Mouse (Mus musculus) cerebellum, postnatal 4 days (tissue): ENCODE measurements around the gene Cers6.

Experiments
- DNase-seq, 2 experiments: peaks; one replicate each; pipeline ENCODE4 v3.0.0; 2022; ENCODE audit warnings: low spot score in 2 of 2, mixed read lengths in 1 of 2

The Cers6 gene

DNA sequence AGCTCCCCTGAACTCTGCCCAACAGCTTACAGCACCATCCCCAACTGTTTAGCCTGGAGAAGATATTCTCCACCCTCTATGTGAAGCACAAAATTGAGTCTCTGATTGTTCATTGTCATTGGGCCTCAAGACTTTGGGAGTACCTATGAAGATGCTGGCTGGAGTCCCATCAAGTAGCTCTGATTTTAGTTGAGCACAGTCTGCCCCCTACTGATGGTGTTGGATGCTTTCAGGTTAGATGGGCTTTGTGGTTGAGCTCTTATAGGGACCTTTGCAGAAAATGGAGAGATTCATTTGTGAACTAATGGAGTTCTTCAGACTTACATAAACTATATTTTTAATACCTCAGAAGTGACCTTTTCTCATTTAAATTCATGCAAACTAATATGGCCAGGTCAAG lies 200.1 kb downstream of the Cers6 start:
- no peak for DNase-seq

DNA sequence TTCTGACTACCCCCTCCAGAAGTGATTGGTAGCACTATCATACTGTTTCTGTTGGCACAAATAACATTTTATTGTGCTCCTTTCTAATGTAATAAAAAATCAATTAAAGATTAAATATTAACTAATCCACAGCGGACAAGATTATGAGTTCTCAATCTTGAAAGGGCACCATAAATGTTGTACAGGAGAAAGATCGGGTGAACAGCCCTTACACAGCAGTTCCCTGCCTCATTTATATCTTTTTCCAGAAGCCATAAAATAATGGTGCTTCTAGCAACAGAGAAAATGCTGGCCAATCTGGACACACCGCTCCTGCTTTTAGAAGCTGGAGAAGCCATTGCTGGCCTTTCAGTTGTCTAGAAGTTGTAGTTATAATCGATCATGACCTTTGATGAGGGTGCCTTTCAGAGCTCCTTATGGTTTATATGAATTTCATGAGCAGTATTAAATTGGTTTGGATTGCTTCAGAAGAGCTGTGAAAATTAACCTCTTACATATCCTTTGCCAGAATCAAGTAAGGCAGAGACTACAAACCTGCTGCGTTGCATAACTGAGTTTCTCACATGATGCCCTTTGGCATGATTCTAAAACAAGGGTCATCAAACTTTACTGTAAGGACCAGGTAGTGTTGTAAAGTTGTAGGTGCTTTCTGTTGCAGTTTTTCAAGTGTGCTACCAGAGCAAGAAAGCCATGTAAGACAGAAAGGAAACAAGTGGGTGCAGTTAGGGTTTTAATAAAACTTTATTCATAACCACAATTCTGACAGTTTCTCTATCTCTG lies 200.9 kb downstream of the Cers6 start:
- DNase-seq = no peak

- no peak for DNase-seq
Measured at GRCm38 (mm10) chr2:69064759-69065158, 203.5 kb downstream of the Cers6 start.

GRCm38 (mm10) chr2:69071440-69072235 lies 210.4 kb downstream of the Cers6 start:
- DNase-seq = no peak

DNA sequence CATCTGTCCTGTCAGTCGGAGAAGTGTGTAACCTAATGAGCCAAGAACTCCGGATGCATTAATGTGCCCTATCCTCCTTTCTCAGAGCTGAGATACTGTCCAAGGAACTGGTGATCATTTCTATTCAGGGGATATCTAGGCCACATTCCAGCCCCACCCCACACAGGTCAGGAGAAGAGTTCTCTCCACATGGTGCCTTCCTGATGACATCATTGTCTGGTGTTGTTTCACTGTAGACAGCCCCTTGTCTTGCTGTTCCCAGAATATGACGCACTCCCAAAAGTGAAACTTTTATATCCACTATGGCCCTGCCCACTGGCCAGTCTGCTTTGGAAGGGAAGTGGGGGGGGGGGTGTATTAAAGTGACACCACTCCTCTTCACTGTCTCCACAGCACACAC lies 215.9 kb downstream of the Cers6 start:
- no peak for DNase-seq

DNA sequence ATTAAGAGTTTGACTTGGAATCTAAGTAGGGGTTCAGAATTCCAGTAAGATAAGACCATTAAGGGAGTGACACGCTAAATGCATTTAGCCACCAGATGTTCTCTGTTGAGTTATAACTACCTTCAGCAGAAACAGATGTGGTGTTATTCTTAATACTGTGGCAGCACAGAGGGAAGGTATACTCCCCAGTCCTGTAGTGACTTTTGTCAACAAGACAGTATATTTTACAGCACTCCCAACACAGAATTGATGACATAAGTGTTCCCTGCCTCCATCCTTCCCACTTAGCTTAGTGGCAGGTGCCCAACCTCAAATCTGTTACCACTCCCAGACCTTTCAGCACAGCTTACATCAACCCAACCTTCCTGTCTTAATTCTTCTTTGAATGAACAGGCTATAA lies 219.5 kb downstream of the Cers6 start:
- DNase-seq = no peak

- no peak for DNase-seq
Measured at GRCm38 (mm10) chr2:69082499-69083197, 221.4 kb downstream of the Cers6 start.

DNA sequence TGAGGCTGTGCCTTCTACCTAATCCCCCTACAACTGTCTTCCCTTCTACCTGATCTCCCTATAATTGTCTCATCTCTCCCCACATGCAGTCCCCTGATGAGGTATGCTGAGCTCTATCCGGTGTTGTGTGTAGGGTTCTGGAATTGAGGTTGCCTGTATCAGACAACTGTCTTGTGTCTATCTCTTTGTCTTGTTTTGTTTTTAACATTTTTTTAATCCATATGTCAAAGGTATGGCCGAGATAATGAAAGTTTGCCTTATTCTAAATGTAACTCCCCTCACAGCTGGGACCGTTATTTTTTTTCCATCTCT lies 221.9 kb downstream of the Cers6 start:
- DNase-seq = no peak

- DNase-seq = no peak
Measured at GRCm38 (mm10) chr2:69084416-69084815, 223.2 kb downstream of the Cers6 start.

DNA sequence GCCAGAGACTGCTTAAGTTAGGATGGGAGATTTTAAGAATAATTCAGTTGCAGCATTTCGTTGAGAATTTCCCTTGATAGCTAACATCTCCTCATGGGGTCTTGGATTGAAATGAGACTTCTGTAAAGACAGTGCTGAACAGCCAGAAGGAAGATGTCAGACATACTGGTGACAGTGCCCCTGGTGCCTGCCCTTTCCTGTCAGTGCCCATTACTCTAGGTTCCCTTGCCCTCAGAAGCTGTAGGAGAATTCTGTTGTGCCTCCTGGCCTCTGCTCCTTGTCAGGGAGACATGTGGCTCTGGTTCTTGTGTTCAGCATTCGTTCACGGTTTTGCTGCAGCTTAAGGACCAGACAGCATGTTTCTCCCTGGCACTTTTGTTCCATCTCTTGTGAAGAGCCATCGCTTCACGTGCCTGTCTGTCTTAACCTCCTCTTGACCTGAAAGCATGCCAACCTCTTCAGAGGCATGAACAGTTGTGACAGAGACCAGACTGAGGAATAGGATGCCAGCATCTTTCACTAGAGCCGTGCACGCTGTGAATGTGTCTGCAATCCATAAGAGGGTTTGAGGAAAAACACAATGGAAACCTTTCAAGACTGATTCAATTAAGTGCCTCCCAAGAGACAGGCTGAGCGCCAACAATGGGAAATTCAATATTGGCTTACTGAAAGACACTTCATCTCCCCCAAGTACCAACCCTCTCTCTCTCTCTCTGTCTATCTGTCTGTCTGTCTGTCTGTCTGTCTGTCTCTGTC lies 225.4 kb downstream of the Cers6 start:
- peak in 1 of 2 experiments; percentile 7 for DNase-seq

GRCm38 (mm10) chr2:69095836-69096235 lies 234.6 kb downstream of the Cers6 start:
- no peak for DNase-seq

- no peak for DNase-seq
Measured at GRCm38 (mm10) chr2:69096821-69097220, 235.6 kb downstream of the Cers6 start.

DNA sequence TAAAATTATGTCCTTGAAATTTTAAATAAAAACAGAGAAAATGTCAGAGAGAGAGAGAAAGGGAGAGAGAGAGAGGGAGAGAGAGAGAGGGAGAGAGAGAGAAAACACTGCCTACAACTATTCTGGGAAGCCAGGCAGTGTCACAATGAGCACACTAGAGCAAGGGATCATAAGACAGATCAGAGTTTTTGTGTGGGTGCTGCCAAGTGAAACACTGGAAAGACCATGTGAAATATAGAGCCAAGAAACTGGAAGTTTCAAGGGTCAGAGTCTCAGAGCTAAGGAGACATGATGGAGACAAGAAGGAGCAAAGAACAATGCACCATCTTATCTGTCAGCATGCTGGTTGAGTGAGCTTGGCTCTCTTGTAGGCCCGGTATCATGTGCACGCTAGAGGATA lies 236.3 kb downstream of the Cers6 start:
- no peak for DNase-seq

DNA sequence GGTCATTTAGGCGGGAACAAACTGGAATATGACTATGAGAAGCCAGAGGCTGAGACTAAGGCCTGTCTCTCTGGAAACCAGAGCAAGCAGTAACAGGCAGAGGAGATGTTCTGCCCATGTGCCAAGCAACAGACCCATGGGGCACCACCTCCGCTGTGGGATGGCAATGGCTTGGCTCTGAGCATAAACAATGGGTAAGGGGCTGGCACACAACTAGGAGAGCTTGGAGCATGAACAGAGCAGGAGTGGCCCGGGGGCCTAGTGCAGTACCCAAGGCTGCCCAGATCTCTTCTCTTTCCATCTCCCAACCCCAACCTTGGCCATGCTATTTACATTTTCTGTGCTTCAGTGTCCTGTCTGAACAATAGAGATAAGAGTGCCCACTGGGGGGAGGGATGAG lies 237.5 kb downstream of the Cers6 start:
- DNase-seq = no peak

DNA sequence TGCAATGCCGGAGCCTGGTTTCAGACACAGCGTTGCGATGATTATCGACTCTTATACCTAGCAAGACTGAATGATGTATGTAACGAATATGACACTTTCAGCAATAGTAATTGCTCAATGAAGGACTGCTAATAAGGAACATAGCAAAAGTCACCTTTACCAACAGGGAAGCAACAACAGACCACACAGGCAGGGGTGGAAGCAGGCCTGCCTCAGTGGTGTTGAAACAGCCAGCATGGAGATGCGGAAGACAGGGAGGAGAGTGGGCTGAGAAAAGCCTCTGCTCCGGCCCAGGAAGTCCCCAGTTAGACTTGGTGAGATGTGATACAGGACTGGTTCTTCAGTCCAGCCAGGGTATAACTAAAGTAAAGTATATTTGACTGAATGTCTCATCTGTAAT lies 237.9 kb downstream of the Cers6 start:
- no peak for DNase-seq

- peak in 1 of 2 experiments; percentile 16 for DNase-seq
Measured at GRCm38 (mm10) chr2:69100706-69101105, 239.5 kb downstream of the Cers6 start.

DNA sequence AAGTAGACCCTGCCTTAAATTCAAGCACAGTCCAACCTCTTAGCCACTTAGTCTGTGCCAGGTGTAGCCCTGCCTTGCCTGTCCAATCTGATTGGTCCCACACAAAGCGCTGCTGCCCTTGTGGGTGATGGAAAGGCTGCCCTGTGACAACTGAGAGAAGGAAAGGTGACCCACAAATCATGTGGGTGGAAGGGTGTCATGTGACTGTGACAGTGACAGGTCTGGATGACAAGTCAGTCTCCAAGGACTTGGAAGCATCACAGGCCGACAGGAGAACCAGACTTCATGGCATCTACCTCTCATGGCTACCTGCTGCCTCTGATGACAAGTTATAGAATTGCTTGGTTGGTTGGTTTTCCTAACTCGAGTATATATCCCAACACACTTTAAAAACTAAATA lies 242.3 kb downstream of the Cers6 start:
- DNase-seq = no peak

DNA sequence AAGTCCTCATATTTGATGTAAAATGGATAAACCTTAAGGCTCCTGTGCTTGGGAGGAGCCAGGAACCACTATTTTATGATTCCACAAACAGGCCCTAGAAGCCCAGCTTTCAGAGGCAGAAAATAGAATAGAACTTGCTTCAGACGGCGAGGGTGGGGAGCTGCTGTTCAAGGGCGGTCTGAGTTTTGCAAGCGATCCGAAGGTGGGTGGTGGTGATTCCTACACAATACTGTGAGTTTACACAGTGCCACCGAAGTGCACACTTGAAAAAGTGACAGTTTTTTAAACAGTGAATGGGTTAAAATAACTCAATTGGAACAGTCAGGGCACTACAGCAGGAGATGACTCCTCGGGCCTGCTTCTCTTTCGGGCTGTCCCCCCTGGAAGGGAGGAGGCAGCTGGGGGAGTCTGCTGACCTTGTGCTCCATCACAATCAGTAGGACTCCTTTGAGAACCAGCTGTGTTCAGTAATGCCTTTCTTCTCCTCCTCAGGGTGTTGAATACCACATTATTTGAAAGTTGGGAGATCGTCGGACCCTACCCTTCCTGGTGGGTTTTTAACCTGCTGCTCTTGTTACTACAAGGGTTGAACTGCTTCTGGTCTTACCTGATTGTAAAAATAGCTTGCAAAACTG lies 243.4 kb downstream of the Cers6 start:
- DNase-seq = no peak

GRCm38 (mm10) chr2:69109246-69109645 lies 248.0 kb downstream of the Cers6 start:
- no peak for DNase-seq

DNA sequence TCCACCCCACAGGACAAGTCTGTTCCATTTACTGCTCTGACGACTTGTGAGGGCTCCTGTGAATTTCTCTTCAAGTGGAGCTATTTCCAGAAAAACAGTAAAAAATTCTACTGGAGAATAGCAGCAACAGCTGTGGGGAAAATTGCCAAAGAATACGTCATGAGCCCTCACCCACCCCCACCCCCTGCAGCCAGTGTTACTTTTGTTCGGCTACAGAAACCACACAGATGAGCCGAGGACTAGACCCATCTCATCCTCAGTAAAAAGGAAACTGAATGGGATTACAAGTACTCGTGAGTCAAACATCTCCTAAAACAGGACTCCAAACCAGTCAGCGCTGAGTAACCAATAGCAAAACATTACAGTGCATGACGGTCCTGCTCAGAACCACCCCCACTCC lies 248.5 kb downstream of the Cers6 start:
- DNase-seq = no peak

- DNase-seq = no peak
Measured at GRCm38 (mm10) chr2:69112609-69113008, 251.4 kb downstream of the Cers6 start.
